Mouse (Mus musculus) heart, postnatal 0 days (tissue): Measurements from ENCODE around the gene Mrpl51. TPM values are rescaled to one million over a fixed set of nuclear protein-coding genes. Genes with fewer than 3 reads are reported as not detected.

Experiments used
- ATAC-seq: fragments of 200-750 bp; cut with Nextera tagmentation; 2 replicates; pipeline ENCODE4 v1.8.0; 2017; ENCODE audit warnings: low read depth, moderate number of reproducible peaks, moderate library complexity; ENCODE audit not compliant: insufficient read depth
- DNase-seq: peaks from one replicate; pipeline ENCODE4 v3.0.0-alpha.2; 2016; ENCODE audit warnings: low spot score
- H3K27ac ChIP-seq: fragments of 300-500 bp; sonication (generic); 2 replicates; pipeline ENCODE4 v1.5.1; 2014; ENCODE audit warnings: low read depth, mild to moderate bottlenecking
- H3K27me3 ChIP-seq: fragments of 300-500 bp; sonication (generic); 2 replicates; pipeline ENCODE4 v1.6.1; 2014; ENCODE audit warnings: low read length, mixed read lengths; ENCODE audit not compliant: control insufficient read depth, insufficient read depth
- H3K36me3 ChIP-seq: fragments of 300-500 bp; sonication (generic); replicated peaks from 2 replicates; pipeline ENCODE4 v1.6.1; 2014; ENCODE audit warnings: low read length, mixed read lengths; ENCODE audit not compliant: control insufficient read depth, insufficient read depth
- H3K4me1 ChIP-seq: fragments of 300-500 bp; sonication (generic); 2 replicates; pipeline ENCODE4 v1.6.1; 2014; ENCODE audit warnings: antibody characterized with exemption; ENCODE audit not compliant: control insufficient read depth, insufficient read depth
- H3K4me2 ChIP-seq: fragments of 300-500 bp; sonication (generic); 2 replicates; pipeline ENCODE4 v1.6.1; 2014; ENCODE audit warnings: low read depth, mild to moderate bottlenecking, low read length, moderate library complexity
- H3K4me3 ChIP-seq: fragments of 300-500 bp; sonication (generic); 2 replicates; pipeline ENCODE4 v1.5.1; 2014; ENCODE audit warnings: low read depth, low read length
- H3K9ac ChIP-seq: fragments of 300-500 bp; sonication (generic); replicated peaks from 2 replicates; pipeline ENCODE4 v1.6.1; 2014; ENCODE audit warnings: low read depth, low read length, mixed read lengths
- H3K9me3 ChIP-seq: fragments of 300-500 bp; sonication (generic); replicated peaks from 2 replicates; pipeline ENCODE4 v1.6.1; 2016; ENCODE audit warnings: low read length; ENCODE audit not compliant: control insufficient read depth
- CTCF ChIP-seq: IDR thresholded peaks from 2 replicates; pipeline ENCODE4 v1.5.1; 2016; ENCODE audit warnings: antibody characterized with exemption, control low read depth, low read depth
- EP300 ChIP-seq: IDR thresholded peaks from 2 replicates; pipeline ENCODE4 v1.6.1; 2016; ENCODE audit warnings: antibody characterized with exemption, low read depth
- WGBS: fragments of 180-500 bp; shearing (Covaris S2); extraction: QIAGEN DNeasy Blood & Tissue Kit; methylation state at CpG from one replicate; pipeline ENCODE4 v1.1.7; 2014; 5-methylcytosine and 5-hydroxymethylcytosine counted together
- polyA plus RNA-seq: library from polyadenylated mRNA; unstranded; fragments of >200 nt; fragmentation: Nextera tagmentation; extraction: Ambion mirVana; gene quantifications from 2 replicates; pipeline ENCODE4 v1.2.1, GENCODE M21; 2015
- total RNA-seq: library from RNA; depleted of rRNA; stranded (reverse); fragments of >200 nt; gene quantifications from 2 replicates; pipeline ENCODE4 v1.2.3, GENCODE M21; 2014; ENCODE audit warnings: low replicate concordance

Mrpl51 gene
- total and polyA plus RNA-seq, 2 experiments from 2014 or later = 165 to 426 TPM

- 28% methylated on average over 16 of the region's 16 CpGs for WGBS
- H3K27ac ChIP-seq = peak overlapping the region; percentile 93
- peak; percentile 69 for DNase-seq
- TF ChIP-seq EP300 (0 out of 2 replicates have a peak, but pooled peaks have one; percentile 15), CTCF (no peak)
- peaks cover 30% of the 10 kb centered on the region for H3K36me3 ChIP-seq
- H3K4me2 ChIP-seq = peak overlapping the region; percentile 93
- peaks cover 43% of the 10 kb centered on the region for H3K4me1 ChIP-seq
- peak overlapping the region; percentile 18 for H3K4me3 ChIP-seq
- no peaks in the 10 kb centered on the region for H3K27me3 ChIP-seq
- H3K9ac ChIP-seq = peak overlapping the region; percentile 37; the same call in 1 of the 2 replicates
- H3K9me3 ChIP-seq = no peaks in the 10 kb centered on the region
- ATAC-seq = peak; percentile 17
Observed at GRCm38 (mm10) chr6:125148926-125149568, 42.6 kb upstream of the Mrpl51 start.

GRCm38 (mm10) chr6:125149569-125149950 is 42.0 kb upstream of the Mrpl51 start:
- TF ChIP-seq CTCF (no peak), EP300 (no peak)
- Histone ChIP-seq H3K9ac (0 out of 2 replicates have a peak overlapping the region, but pooled peaks have one; percentile 37), H3K27ac (peak overlapping the region; percentile 93), H3K9me3 (no peaks in the 10 kb centered on the region), H3K4me1 (peaks cover 43% of the 10 kb centered on the region), H3K27me3 (no peaks in the 10 kb centered on the region), H3K36me3 (peaks cover 34% of the 10 kb centered on the region), H3K4me2 (peak overlapping the region; percentile 93), H3K4me3 (no peak overlapping the region)
- ATAC-seq = no peak
- DNase-seq = no peak
- WGBS = 33% methylated on average over 7 of the region's 7 CpGs

- H3K9me3 ChIP-seq = no peaks in the 10 kb centered on the region
- H3K27me3 ChIP-seq = no peaks in the 10 kb centered on the region
- no peak overlapping the region for H3K9ac ChIP-seq
- no peak overlapping the region for H3K4me2 ChIP-seq
- H3K4me1 ChIP-seq = peaks cover 25% of the 10 kb centered on the region
- H3K4me3 ChIP-seq = no peak overlapping the region
- no peak overlapping the region for H3K27ac ChIP-seq
- H3K36me3 ChIP-seq = peaks cover 51% of the 10 kb centered on the region
- DNase-seq (no peak), ATAC-seq (no peak)
- WGBS = 69% methylated on average over 22 of the region's 22 CpGs
- TF ChIP-seq CTCF (no peak), EP300 (no peak)
Observed at GRCm38 (mm10) chr6:125152212-125153017, 39.2 kb upstream of the Mrpl51 start.

GRCm38 (mm10) chr6:125153018-125153389 is 38.6 kb upstream of the Mrpl51 start:
- H3K9ac ChIP-seq = no peak overlapping the region
- DNase-seq = no peak
- H3K4me3 ChIP-seq = no peak overlapping the region
- H3K36me3 ChIP-seq = peaks cover 57% of the 10 kb centered on the region
- ATAC-seq = no peak
- 83% methylated on average over 5 of the region's 5 CpGs for WGBS
- no peak overlapping the region for H3K4me2 ChIP-seq
- peaks cover 19% of the 10 kb centered on the region for H3K4me1 ChIP-seq
- no peaks in the 10 kb centered on the region for H3K9me3 ChIP-seq
- no peak for TF ChIP-seq EP300
- no peak for TF ChIP-seq CTCF
- H3K27ac ChIP-seq = no peak overlapping the region
- H3K27me3 ChIP-seq = no peaks in the 10 kb centered on the region

- Histone ChIP-seq H3K9ac (no peak overlapping the region), H3K4me3 (no peak overlapping the region), H3K36me3 (peaks cover 61% of the 10 kb centered on the region), H3K4me1 (peaks cover 12% of the 10 kb centered on the region), H3K9me3 (no peaks in the 10 kb centered on the region), H3K27me3 (no peaks in the 10 kb centered on the region), H3K27ac (no peak overlapping the region), H3K4me2 (no peak overlapping the region)
- DNase-seq (no peak), ATAC-seq (no peak)
- 88% methylated on average over 4 of the region's 4 CpGs for WGBS
- no peak for TF ChIP-seq EP300
- no peak for TF ChIP-seq CTCF
Observed at GRCm38 (mm10) chr6:125153682-125154081, 37.9 kb upstream of the Mrpl51 start.
